Mouse (Mus musculus) stomach, postnatal 0 days (tissue): ENCODE data around the gene Wdfy4.

ENCODE experiments used
- CTCF ChIP-seq: IDR thresholded peaks from 2 replicates; pipeline ENCODE4 v1.5.1; 2016; ENCODE audit warnings: antibody characterized with exemption, low read depth, mild to moderate bottlenecking, moderate library complexity
- EP300 ChIP-seq: optimal IDR thresholded peaks from 2 replicates; pipeline ENCODE3; 2016; ENCODE audit warnings: antibody characterized with exemption

DNA sequence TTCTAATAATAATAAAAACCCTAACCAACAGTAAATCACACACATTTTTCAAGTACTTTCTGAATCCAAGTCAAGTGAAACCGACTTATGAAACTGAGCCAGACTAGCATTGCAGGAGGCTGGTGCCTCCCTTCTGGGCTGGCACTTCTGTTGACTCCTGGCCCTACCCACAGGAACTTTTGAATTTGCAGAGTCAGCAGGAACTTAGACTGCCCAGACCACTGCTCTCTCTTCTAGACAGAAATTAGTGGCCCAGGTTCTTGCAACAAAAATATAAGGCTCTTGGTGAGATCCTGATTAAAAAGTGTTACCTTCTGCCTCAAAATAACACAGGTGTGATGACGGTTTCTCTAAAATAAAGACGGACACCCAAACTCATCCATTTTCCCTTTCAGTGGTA lies 140.1 kb downstream of the Wdfy4 start:
- TF ChIP-seq EP300 (no peak), CTCF (no peak)
